Mouse (Mus musculus): ENCODE data around the gene Cdc16. TPM values are rescaled to one million over a fixed set of nuclear protein-coding genes. Genes with fewer than 3 reads are reported as not detected.

Cdc16 gene
- polyA plus RNA-seq, 1 experiment from 2014 or later, result 145 TPM

GRCm38 (mm10) chr8:13747626-13748025 is 9.8 kb upstream of the Cdc16 start:
- H3K4me2 ChIP-seq (ENCODE audit: low read length), result no peak overlapping the region
- H3K4me3 ChIP-seq (ENCODE audit: low read depth, low read length), result no peak overlapping the region
- 42% methylated on average over 3 of the region's 3 CpGs for WGBS
- ATAC-seq, result no peak
- no peak overlapping the region for H3K9ac ChIP-seq (ENCODE audit: low read depth, low read length)
- H3K36me3 ChIP-seq (ENCODE audit: control insufficient read depth, insufficient read depth, low read length), result no peaks in the 10 kb centered on the region
- no peaks in the 10 kb centered on the region for H3K27me3 ChIP-seq (ENCODE audit: control insufficient read depth, insufficient read depth, low read depth, low read length)
- no peaks in the 10 kb centered on the region for H3K4me1 ChIP-seq (ENCODE audit: control insufficient read depth, insufficient read depth, low read length)
- no peaks in the 10 kb centered on the region for H3K9me3 ChIP-seq (replicated peaks; ENCODE audit: control insufficient read depth, low read length, poor library complexity, severe bottlenecking)
- no peak overlapping the region for H3K27ac ChIP-seq (ENCODE audit: low read length)

- Histone ChIP-seq H3K36me3 (ENCODE audit: control insufficient read depth, insufficient read depth, low read length) (no peaks in the 10 kb centered on the region), H3K4me1 (ENCODE audit: control insufficient read depth, insufficient read depth, low read length) (peaks cover 9% of the 10 kb centered on the region), H3K4me3 (ENCODE audit: low read depth, low read length) (no peak overlapping the region), H3K27ac (ENCODE audit: low read length) (no peak overlapping the region), H3K27me3 (ENCODE audit: control insufficient read depth, insufficient read depth, low read depth, low read length) (no peaks in the 10 kb centered on the region), H3K4me2 (ENCODE audit: low read length) (no peak overlapping the region), H3K9me3 (replicated peaks; ENCODE audit: control insufficient read depth, low read length, poor library complexity, severe bottlenecking) (no peaks in the 10 kb centered on the region), H3K9ac (ENCODE audit: low read depth, low read length) (no peak overlapping the region)
- no peak for ATAC-seq
- WGBS, result 22% methylated on average over 2 of the region's 2 CpGs
Observed at GRCm38 (mm10) chr8:13753680-13754079, 3.8 kb upstream of the Cdc16 start.

- Histone ChIP-seq H3K4me3 (ENCODE audit: low read depth, low read length) (no peak overlapping the region), H3K36me3 (ENCODE audit: control insufficient read depth, insufficient read depth, low read length) (peaks cover 3% of the 10 kb centered on the region; the same call in 1 of the 2 replicates), H3K4me1 (ENCODE audit: control insufficient read depth, insufficient read depth, low read length) (peaks cover 19% of the 10 kb centered on the region), H3K27me3 (ENCODE audit: control insufficient read depth, insufficient read depth, low read depth, low read length) (no peaks in the 10 kb centered on the region), H3K27ac (ENCODE audit: low read length) (no peak overlapping the region), H3K9ac (ENCODE audit: low read depth, low read length) (no peak overlapping the region), H3K4me2 (ENCODE audit: low read length) (no peak overlapping the region; the same call in 1 of the 2 replicates), H3K9me3 (replicated peaks; ENCODE audit: control insufficient read depth, low read length, poor library complexity, severe bottlenecking) (no peaks in the 10 kb centered on the region)
- WGBS, result 64% methylated on average over 7 of the region's 7 CpGs
- no peak for ATAC-seq
Observed at GRCm38 (mm10) chr8:13756480-13756879, 996 bp upstream of the Cdc16 start.

- H3K9me3 ChIP-seq (replicated peaks; ENCODE audit: control insufficient read depth, low read length, poor library complexity, severe bottlenecking), result no peaks in the 10 kb centered on the region
- under 1% methylated on average over 38 of the region's 38 CpGs for WGBS
- H3K9ac ChIP-seq (ENCODE audit: low read depth, low read length), result peak overlapping the region; percentile 94
- ATAC-seq, result peak; percentile 82
- peaks cover 19% of the 10 kb centered on the region for H3K4me1 ChIP-seq (ENCODE audit: control insufficient read depth, insufficient read depth, low read length)
- H3K27me3 ChIP-seq (ENCODE audit: control insufficient read depth, insufficient read depth, low read depth, low read length), result no peaks in the 10 kb centered on the region
- H3K4me2 ChIP-seq (ENCODE audit: low read length), result peak overlapping the region; percentile 79
- peaks cover 12% of the 10 kb centered on the region; the same call in 1 of the 2 replicates for H3K36me3 ChIP-seq (ENCODE audit: control insufficient read depth, insufficient read depth, low read length)
- H3K27ac ChIP-seq (ENCODE audit: low read length), result peak overlapping the region; percentile 80
- H3K4me3 ChIP-seq (ENCODE audit: low read depth, low read length), result peak overlapping the region; percentile 100
Observed at GRCm38 (mm10) chr8:13757805-13758727, 590 bp downstream of the Cdc16 start.

GRCm38 (mm10) chr8:13769206-13769605 is 11.7 kb downstream of the Cdc16 start:
- 91% methylated on average over 11 of the region's 11 CpGs for WGBS
- H3K36me3 ChIP-seq (ENCODE audit: control insufficient read depth, insufficient read depth, low read length), result peaks cover 72% of the 10 kb centered on the region
- no peak for ATAC-seq
- no peaks in the 10 kb centered on the region for H3K27me3 ChIP-seq (ENCODE audit: control insufficient read depth, insufficient read depth, low read depth, low read length)
- H3K4me2 ChIP-seq (ENCODE audit: low read length), result no peak overlapping the region
- no peaks in the 10 kb centered on the region for H3K9me3 ChIP-seq (replicated peaks; ENCODE audit: control insufficient read depth, low read length, poor library complexity, severe bottlenecking)
- no peaks in the 10 kb centered on the region for H3K4me1 ChIP-seq (ENCODE audit: control insufficient read depth, insufficient read depth, low read length)
- H3K27ac ChIP-seq (ENCODE audit: low read length), result no peak overlapping the region
- H3K9ac ChIP-seq (ENCODE audit: low read depth, low read length), result no peak overlapping the region
- no peak overlapping the region for H3K4me3 ChIP-seq (ENCODE audit: low read depth, low read length)

- peaks cover 37% of the 10 kb centered on the region for H3K36me3 ChIP-seq (ENCODE audit: control insufficient read depth, insufficient read depth, low read length)
- no peak overlapping the region for H3K4me2 ChIP-seq (ENCODE audit: low read length)
- no peaks in the 10 kb centered on the region for H3K27me3 ChIP-seq (ENCODE audit: control insufficient read depth, insufficient read depth, low read depth, low read length)
- H3K9ac ChIP-seq (ENCODE audit: low read depth, low read length), result no peak overlapping the region
- ATAC-seq, result no peak
- no peaks in the 10 kb centered on the region for H3K9me3 ChIP-seq (replicated peaks; ENCODE audit: control insufficient read depth, low read length, poor library complexity, severe bottlenecking)
- H3K4me1 ChIP-seq (ENCODE audit: control insufficient read depth, insufficient read depth, low read length), result peaks cover 7% of the 10 kb centered on the region
- 81% methylated on average over 3 of the region's 3 CpGs for WGBS
- no peak overlapping the region for H3K4me3 ChIP-seq (ENCODE audit: low read depth, low read length)
- H3K27ac ChIP-seq (ENCODE audit: low read length), result no peak overlapping the region
Observed at GRCm38 (mm10) chr8:13780536-13780935, 23.1 kb downstream of the Cdc16 start.

- Histone ChIP-seq H3K4me2 (ENCODE audit: low read length) (peak within 1 kb of the TSS; percentile 88), H3K9me3 (replicated peaks; ENCODE audit: control insufficient read depth, low read length, poor library complexity, severe bottlenecking) (no peaks in the 10 kb centered on the region), H3K36me3 (ENCODE audit: control insufficient read depth, insufficient read depth, low read length) (peaks cover 22% of the 10 kb centered on the region), H3K9ac (ENCODE audit: low read depth, low read length) (peak within 1 kb of the TSS; percentile 98), H3K4me1 (ENCODE audit: control insufficient read depth, insufficient read depth, low read length) (peaks cover 9% of the 10 kb centered on the region), H3K27ac (ENCODE audit: low read length) (peak within 1 kb of the TSS; percentile 99), H3K27me3 (ENCODE audit: control insufficient read depth, insufficient read depth, low read depth, low read length) (no peaks in the 10 kb centered on the region), H3K4me3 (ENCODE audit: low read depth, low read length) (peak within 1 kb of the TSS; percentile 73)
- WGBS, result 0% methylated on average over 37 of the region's 47 CpGs
- ATAC-seq, result peak; percentile 95
Observed at GRCm38 (mm10) chr8:13785250-13785763, 27.8 kb downstream of the Cdc16 start, which contains the start of gene Upf3a. Gene Upf3a, plus strand, starts transcription at chr8:13785615.

GRCm38 (mm10) chr8:13785764-13786299 is 28.4 kb downstream of the Cdc16 start:
- no peaks in the 10 kb centered on the region for H3K9me3 ChIP-seq (replicated peaks; ENCODE audit: control insufficient read depth, low read length, poor library complexity, severe bottlenecking)
- peak overlapping the region; percentile 99 for H3K27ac ChIP-seq (ENCODE audit: low read length)
- no peaks in the 10 kb centered on the region for H3K27me3 ChIP-seq (ENCODE audit: control insufficient read depth, insufficient read depth, low read depth, low read length)
- H3K9ac ChIP-seq (ENCODE audit: low read depth, low read length), result peak overlapping the region; percentile 98
- H3K4me1 ChIP-seq (ENCODE audit: control insufficient read depth, insufficient read depth, low read length), result peaks cover 9% of the 10 kb centered on the region
- WGBS, result under 1% methylated on average over 34 of the region's 47 CpGs
- H3K4me3 ChIP-seq (ENCODE audit: low read depth, low read length), result peak overlapping the region; percentile 73
- peak overlapping the region; percentile 88 for H3K4me2 ChIP-seq (ENCODE audit: low read length)
- H3K36me3 ChIP-seq (ENCODE audit: control insufficient read depth, insufficient read depth, low read length), result peaks cover 19% of the 10 kb centered on the region
- ATAC-seq, result peak; percentile 97

- Histone ChIP-seq H3K36me3 (ENCODE audit: control insufficient read depth, insufficient read depth, low read length) (peaks cover 22% of the 10 kb centered on the region), H3K4me2 (ENCODE audit: low read length) (no peak overlapping the region), H3K27ac (ENCODE audit: low read length) (no peak overlapping the region), H3K9me3 (replicated peaks; ENCODE audit: control insufficient read depth, low read length, poor library complexity, severe bottlenecking) (no peaks in the 10 kb centered on the region), H3K9ac (ENCODE audit: low read depth, low read length) (no peak overlapping the region), H3K27me3 (ENCODE audit: control insufficient read depth, insufficient read depth, low read depth, low read length) (no peaks in the 10 kb centered on the region), H3K4me1 (ENCODE audit: control insufficient read depth, insufficient read depth, low read length) (peaks cover 7% of the 10 kb centered on the region), H3K4me3 (ENCODE audit: low read depth, low read length) (no peak overlapping the region)
- no peak for ATAC-seq
- WGBS, result 96% methylated on average over 8 of the region's 8 CpGs
Observed at GRCm38 (mm10) chr8:13789606-13790005, 32.1 kb downstream of the Cdc16 start.
